Mouse (Mus musculus) ES-E14 (cell line): Measurements from ENCODE around the gene Mcts2. TPM values are rescaled to one million over a fixed set of nuclear protein-coding genes. Genes with fewer than 3 reads are reported as not detected.

ENCODE experiments used
- DNase-seq: peaks from one replicate; pipeline ENCODE4 v3.0.0-alpha.2; 2013; ENCODE audit warnings: low read depth, low spot score
- H3K27ac ChIP-seq: 2 replicates; pipeline ENCODE4 v1.5.1; 2012; ENCODE audit warnings: low read depth, mild to moderate bottlenecking, low read length, moderate library complexity, mixed read lengths; ENCODE audit not compliant: poor library complexity, insufficient read depth, severe bottlenecking
- H3K36me3 ChIP-seq: 2 replicates; pipeline ENCODE4 v1.6.1; 2012; ENCODE audit warnings: mild to moderate bottlenecking, low read length, moderate library complexity, mixed read lengths; ENCODE audit not compliant: control insufficient read depth, poor library complexity, insufficient read depth, severe bottlenecking
- H3K4me1 ChIP-seq, 2 experiments: fragments of 150-350 bp in 1 of 2; sonication (generic) in 1 of 2; 2 replicates each; pipeline ENCODE4 v1.6.1; 2012; ENCODE audit warnings: low read length in 2 of 2, mild to moderate bottlenecking in 1 of 2, mixed read lengths in 1 of 2; ENCODE audit not compliant: control insufficient read depth in 2 of 2, insufficient read depth in 2 of 2, poor library complexity in 1 of 2
- H3K4me3 ChIP-seq, 2 experiments: fragments of 150-350 bp in 1 of 2; sonication (generic) in 1 of 2; 2 replicates each; pipeline ENCODE4 v1.5.1; 2012; ENCODE audit warnings: low read length in 2 of 2, low read depth in 1 of 2, mild to moderate bottlenecking in 1 of 2, mixed read lengths in 1 of 2; ENCODE audit not compliant: insufficient read depth in 1 of 2, poor library complexity in 1 of 2, severe bottlenecking in 1 of 2
- H3K9ac ChIP-seq: 2 replicates; pipeline ENCODE4 v1.6.1; 2012; ENCODE audit warnings: low read depth, mild to moderate bottlenecking, low read length, mixed read lengths; ENCODE audit not compliant: poor library complexity, insufficient read depth, severe bottlenecking
- H3K9me3 ChIP-seq: fragments of 150-350 bp; sonication (generic); 2 replicates; pipeline ENCODE4 v1.6.1; 2012; ENCODE audit warnings: low read depth, mild to moderate bottlenecking, low read length; ENCODE audit not compliant: control insufficient read depth, insufficient read depth
- CHD2 ChIP-seq: IDR thresholded peaks from 2 replicates; pipeline ENCODE4 v1.6.1; 2014; ENCODE audit warnings: mild to moderate bottlenecking, low read depth, low read length, inconsistent platforms
- HCFC1 ChIP-seq: IDR thresholded peaks from 2 replicates; pipeline ENCODE4 v1.6.1; 2012; ENCODE audit warnings: low read length, inconsistent platforms, borderline replicate concordance; ENCODE audit not compliant: insufficient read depth
- MAFK ChIP-seq: IDR thresholded peaks from 2 replicates; pipeline ENCODE4 v1.6.1; 2014; ENCODE audit warnings: mild to moderate bottlenecking, low read depth, low read length, inconsistent platforms; ENCODE audit not compliant: insufficient read depth
- ZC3H11A ChIP-seq: IDR thresholded peaks from 2 replicates; pipeline ENCODE4 v1.6.1; 2012; ENCODE audit warnings: low read depth, mild to moderate bottlenecking, inconsistent platforms, low read length, borderline replicate concordance
- ZNF384 ChIP-seq: IDR thresholded peaks from 2 replicates; pipeline ENCODE4 v1.6.1; 2012; ENCODE audit warnings: low read depth, low read length, inconsistent platforms
- in situ Hi-C, 2 experiments: fragments of 600-800 bp; cut with MboI; formaldehyde crosslinking; loops; one replicate each; pipeline ENCODE4 v1.15.1; 2025; ENCODE audit warnings: low sequenced_read_pairs in 2 of 2, inconsistent platforms in 1 of 2; ENCODE audit not compliant: unreplicated experiment in 2 of 2
- total RNA-seq: library from RNA; depleted of rRNA; stranded (reverse); fragments of 300-350 nt; gene quantifications from 2 replicates; pipeline ENCODE4 v1.2.3, GENCODE M21; 2012

Mcts2 gene
- total RNA-seq, 1 experiment, result 87.4 TPM

DNA sequence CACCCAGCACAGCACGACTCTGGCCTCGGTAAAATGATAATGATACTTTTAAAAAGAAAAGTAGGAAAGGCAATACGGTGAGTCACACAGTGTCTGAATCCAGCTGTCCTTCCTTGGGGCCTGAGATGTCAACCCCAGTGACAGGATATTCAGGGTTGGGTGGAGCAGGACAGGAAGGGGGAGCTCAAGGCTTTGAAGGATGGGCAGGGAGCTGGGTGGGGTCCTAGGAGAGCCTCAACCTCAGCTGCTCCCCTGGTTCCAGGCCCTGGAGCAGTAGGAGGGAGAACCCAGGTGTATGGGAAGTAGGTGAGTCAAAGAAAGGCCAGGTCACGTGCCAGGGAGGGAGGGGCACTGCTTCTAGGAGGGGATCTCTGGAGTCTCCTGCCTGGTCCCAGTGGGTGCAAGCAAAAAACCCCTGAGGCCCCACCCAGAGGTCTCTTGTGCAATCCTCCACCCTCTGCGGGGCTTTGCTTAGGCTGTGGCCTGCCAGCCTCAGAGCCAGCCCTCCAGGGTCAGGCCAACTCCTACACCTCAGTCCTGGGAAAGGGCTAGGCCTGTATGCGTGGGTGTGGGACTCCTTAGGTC lies 40.0 kb downstream of the Mcts2 start:
- peak overlapping the region; percentile 48; the same call in 1 of the 2 replicates for H3K9ac ChIP-seq
- H3K4me3 ChIP-seq, result no peak overlapping the region; a peak in 1 of 4 replicates
- peak overlapping the region; percentile 73; the same call in 1 of the 2 replicates for H3K27ac ChIP-seq
- H3K36me3 ChIP-seq, result no peaks in the 10 kb centered on the region
- DNase-seq, result peak; percentile 66
- no peaks in the 10 kb centered on the region for H3K9me3 ChIP-seq
- TF ChIP-seq HCFC1 (no peak), CHD2 (no peak), ZC3H11A (no peak), MAFK (no peak), ZNF384 (no peak)
- in situ Hi-C loops, result no loop called here
- peaks cover 18 to 42% of the 10 kb centered on the region in 2 experiments for H3K4me1 ChIP-seq

DNA sequence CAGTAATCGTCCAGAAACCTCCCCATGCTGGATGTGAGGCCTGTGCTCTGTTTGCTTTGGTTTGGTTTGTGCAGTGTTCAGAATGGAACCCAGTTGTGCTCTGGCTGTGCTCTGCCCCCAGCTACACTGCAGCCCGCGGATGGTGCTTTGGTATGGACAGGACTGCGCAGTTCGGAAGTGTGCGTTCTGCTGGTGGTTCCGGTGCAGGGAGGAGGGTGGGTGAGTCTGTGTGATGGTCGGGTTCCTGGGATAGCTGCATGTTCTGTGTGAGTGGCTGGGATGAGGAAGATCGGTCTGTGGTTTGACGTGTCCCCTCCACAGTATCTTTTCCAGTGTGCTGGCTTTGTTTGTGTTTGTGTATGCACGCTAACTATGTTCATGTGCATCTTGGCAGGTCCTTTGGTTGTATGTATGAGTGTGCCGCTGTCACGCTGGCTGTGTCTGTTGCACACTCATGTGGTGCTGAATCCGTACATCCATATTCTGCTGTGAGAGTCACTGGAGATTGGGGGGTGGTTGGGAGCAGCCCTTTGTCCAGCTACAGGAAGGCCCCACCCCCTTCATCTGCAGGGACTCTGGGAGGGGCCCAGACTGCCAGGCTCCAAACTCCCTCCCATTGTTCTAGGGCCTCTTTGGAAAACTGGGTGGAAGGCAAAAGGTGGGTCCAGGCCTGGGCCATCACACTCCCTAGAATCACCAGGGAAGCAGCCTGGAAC lies 41.1 kb downstream of the Mcts2 start:
- peak overlapping the region; percentile 73; the same call in 1 of the 2 replicates for H3K27ac ChIP-seq
- peaks cover 18 to 42% of the 10 kb centered on the region in 2 experiments for H3K4me1 ChIP-seq
- no peaks in the 10 kb centered on the region for H3K9me3 ChIP-seq
- peak overlapping the region; percentile 10 to 50; a peak in 3 of 4 replicates for H3K4me3 ChIP-seq
- no peak for TF ChIP-seq CHD2
- no peak for TF ChIP-seq ZC3H11A
- no peak for TF ChIP-seq MAFK
- no peak for TF ChIP-seq HCFC1
- TF ChIP-seq ZNF384, result no peak
- peak overlapping the region; percentile 48; the same call in 1 of the 2 replicates for H3K9ac ChIP-seq
- no peaks in the 10 kb centered on the region for H3K36me3 ChIP-seq
- no peak for DNase-seq
- in situ Hi-C loops, result no loop called here

DNA sequence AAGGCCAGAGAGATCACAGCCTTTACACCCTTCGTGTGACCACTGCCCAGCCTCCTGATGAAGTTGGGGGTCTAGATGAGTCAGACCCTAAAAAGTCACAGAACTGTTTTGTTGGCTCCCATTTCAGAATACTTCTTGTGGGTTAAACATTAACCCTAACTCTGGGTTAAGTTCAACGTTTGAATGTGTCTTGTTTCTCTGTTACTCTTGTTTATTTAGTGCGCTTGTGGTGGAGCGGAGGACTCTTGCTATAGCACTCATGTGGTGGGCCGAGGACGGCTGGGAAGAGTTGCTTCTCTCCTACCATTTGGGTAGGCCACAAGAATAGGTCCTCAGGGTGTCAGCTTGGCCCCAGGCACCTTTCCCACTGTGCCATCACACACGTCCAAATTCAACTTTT lies 41.8 kb downstream of the Mcts2 start:
- in situ Hi-C loops, result no loop called here
- no peak for TF ChIP-seq MAFK
- TF ChIP-seq CHD2, result no peak
- TF ChIP-seq ZC3H11A, result no peak
- no peak for TF ChIP-seq ZNF384
- TF ChIP-seq HCFC1, result no peak
- Histone ChIP-seq H3K9me3 (no peaks in the 10 kb centered on the region), H3K4me3 (no peak overlapping the region), H3K9ac (peak overlapping the region; percentile 20; the same call in 1 of the 2 replicates), H3K36me3 (no peaks in the 10 kb centered on the region), H3K27ac (peak overlapping the region; percentile 26; the same call in 1 of the 2 replicates), H3K4me1 (peaks cover 17 to 42% of the 10 kb centered on the region in 2 experiments)
- DNase-seq, result no peak

DNA sequence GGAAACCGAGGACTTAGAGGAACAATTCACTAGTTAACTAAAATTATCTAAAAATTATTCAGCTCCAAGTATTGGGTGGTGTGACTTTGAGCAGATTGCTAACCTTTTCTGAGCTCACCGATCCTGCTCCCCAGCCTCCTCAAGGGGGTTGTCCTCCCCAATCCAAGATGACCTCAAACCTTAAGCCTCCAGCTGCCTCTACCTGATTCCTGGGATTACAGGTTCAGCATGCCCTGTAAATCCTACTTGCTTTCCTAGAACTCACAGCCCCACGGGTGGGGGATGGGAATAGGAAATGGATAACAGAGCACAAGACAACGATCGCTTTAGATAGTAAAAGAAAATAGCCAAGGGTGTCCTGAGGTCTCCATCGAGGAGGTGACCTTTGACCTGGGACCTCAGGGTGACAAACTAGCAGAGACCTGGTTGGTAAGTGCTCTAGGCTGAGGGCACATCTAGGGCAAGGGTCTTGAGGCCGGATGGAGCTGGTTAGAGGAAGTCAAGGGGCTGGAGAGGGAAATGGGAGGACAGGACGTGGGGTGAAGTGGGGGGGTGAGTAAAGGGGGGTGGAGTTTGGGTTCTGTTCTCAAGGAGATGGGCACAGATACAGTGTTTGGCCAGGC lies 42.3 kb downstream of the Mcts2 start:
- DNase-seq, result no peak
- Histone ChIP-seq H3K36me3 (no peaks in the 10 kb centered on the region), H3K4me1 (peaks cover 17 to 42% of the 10 kb centered on the region in 2 experiments), H3K9ac (peak overlapping the region; percentile 26; the same call in 1 of the 2 replicates), H3K27ac (peak overlapping the region; percentile 38; the same call in 1 of the 2 replicates), H3K9me3 (no peaks in the 10 kb centered on the region), H3K4me3 (no peak overlapping the region)
- in situ Hi-C loops, result no loop called here
- TF ChIP-seq ZC3H11A, result no peak
- no peak for TF ChIP-seq CHD2
- TF ChIP-seq MAFK, result no peak
- TF ChIP-seq HCFC1, result no peak
- no peak for TF ChIP-seq ZNF384
